Mouse (Mus musculus) liver, embryonic 14.5 days (tissue): ENCODE data around the gene Cep78.

Experiments used
- CTCF ChIP-seq: IDR thresholded peaks from 2 replicates; pipeline ENCODE4 v1.5.1; 2016; ENCODE audit warnings: antibody characterized with exemption, low read depth, control low read depth
- EP300 ChIP-seq: IDR thresholded peaks from 2 replicates; pipeline ENCODE4 v1.6.1; 2016; ENCODE audit warnings: antibody characterized with exemption, low read depth

DNA sequence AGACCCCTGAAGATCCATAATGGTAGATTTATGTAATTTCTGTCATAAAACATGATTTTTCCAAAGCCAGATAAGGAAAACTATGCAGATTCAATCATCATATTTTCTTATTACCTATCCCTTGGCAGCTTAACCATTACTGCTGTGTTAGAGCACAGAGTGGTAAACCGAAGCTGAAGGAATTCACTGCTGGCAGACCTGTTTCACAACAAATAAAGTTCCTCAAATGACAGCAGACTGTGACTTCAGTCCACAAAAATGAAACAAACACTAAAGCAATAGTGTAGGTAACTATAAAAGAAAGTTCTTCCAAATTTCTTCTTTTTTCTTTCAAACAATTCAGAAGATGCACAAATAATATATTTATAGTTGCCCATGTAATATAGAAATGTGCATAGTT lies 5.3 kb upstream of the Cep78 start:
- no peak for TF ChIP-seq CTCF
- no peak for TF ChIP-seq EP300
